Comparison of ENCODE assay signal across 8 mouse cellular contexts in genomic region chr12:112873452-112874190, GRCm38 (mm10). TPM values are rescaled to one million over a fixed set of nuclear protein-coding genes. Genes with fewer than 3 reads are reported as not detected.
DNase-seq lines count a peak whose midpoint lies in the region; ATAC-seq and TF ChIP-seq lines count a peak whose summit lies in the region.
"Had no signal": no experiment of that assay in that cellular context is flagged by ENCODE, and none has a peak within 500 bp of the region (broad histone marks: within the 10 kb centered on the region; RNA-seq: fewer than 3 reads in every experiment).

No protein-coding gene starts in this region.

- H3K4me1 ChIP-seq in MEL (ENCODE audit: control insufficient read depth in 1 of 2, insufficient read depth in 2 of 2, low read length in 2 of 2), result peaks cover 6 to 29% of the 10 kb centered on the region in 2 experiments
- H3K4me1 ChIP-seq in heart, embryonic 14.5 days (ENCODE audit: control insufficient read depth in 2 of 2, insufficient read depth in 2 of 2, low read length in 2 of 2), result peaks cover 15 to 34% of the 10 kb centered on the region in 2 experiments; a peak in 3 of 4 replicates

- no peaks in the 10 kb centered on the region for H3K27me3 ChIP-seq in MEL (ENCODE audit: control insufficient read depth in 1 of 2, insufficient read depth in 2 of 2, low read length in 2 of 2)
- peaks cover 76% of the 10 kb centered on the region for H3K27me3 ChIP-seq in heart, embryonic 14.5 days (ENCODE audit: control insufficient read depth, insufficient read depth, low read length)

- no peaks in the 10 kb centered on the region for H3K79me2 ChIP-seq in MEL (ENCODE audit: control insufficient read depth, insufficient read depth, low read length, poor library complexity)

- H3K9me3 ChIP-seq in MEL (replicated peaks; ENCODE audit: insufficient read depth, low read length), result no peaks in the 10 kb centered on the region
- H3K9me3 ChIP-seq in heart, embryonic 14.5 days (ENCODE audit: control insufficient read depth, low read length), result no peaks in the 10 kb centered on the region

- 18% methylated on average over 18 of the region's 18 CpGs for WGBS in heart, embryonic 14.5 days

- H3K9ac ChIP-seq in MEL (ENCODE audit: control insufficient read depth, low read depth, low read length, poor library complexity, severe bottlenecking), result peak overlapping the region; percentile 47
- no peak overlapping the region; the same call in 1 of the 2 replicates for H3K9ac ChIP-seq in heart, embryonic 14.5 days (ENCODE audit: low read length)

- TF ChIP-seq POLR2A in MEL (IDR thresholded peaks at IDR 0.05; ENCODE audit: control insufficient read depth in 1 of 2, insufficient read depth in 1 of 2, low read depth in 1 of 2, low read length in 2 of 2, poor library complexity in 1 of 2), result peak in 1 of 2 experiments; percentile 72; a peak in 2 of 4 replicates

- DNase-seq in CD4-positive helper T cell, adult 2 months (ENCODE audit: low read depth, low spot score), result peak; percentile 83
- DNase-seq in MEL (ENCODE audit: low read depth, low spot score), result peak; percentile 98
- DNase-seq in embryo, embryonic 11 days, result peak; percentile 80
- DNase-seq in kidney, postnatal 25 days, result peak; percentile 80 to 84
- DNase-seq in lung, postnatal 10 days, result peak; percentile 85
- DNase-seq in retina, postnatal 7 days (ENCODE audit: low read depth, low spot score), result peak; percentile 67

- peak in 1 of 3 experiments; percentile 99; a peak in 4 of 6 replicates for TF ChIP-seq CTCF in MEL (IDR thresholded peaks at IDR 0.05 in 2 of 3, conservative IDR thresholded peaks at IDR 0.05 in 1 of 3; ENCODE audit: control insufficient read depth in 1 of 3, insufficient read depth in 1 of 3, low read depth in 2 of 3, low read length in 3 of 3, poor library complexity in 1 of 3, severe bottlenecking in 1 of 3)

- TF ChIP-seq RAD21 in MEL (IDR thresholded peaks at IDR 0.05; ENCODE audit: low read depth, low read length), result peak; percentile 82

- ATAC-seq in heart, embryonic 14.5 days (ENCODE audit: insufficient number of reproducible peaks, insufficient read depth, low FRiP score, low read depth), result no peak

- H3K4me2 ChIP-seq in heart, embryonic 14.5 days (ENCODE audit: low read length), result peak overlapping the region; percentile 54

- peak; percentile 47 to 55; a peak in 3 of 4 replicates for TF ChIP-seq EP300 in MEL (IDR thresholded peaks at IDR 0.05; ENCODE audit: low read depth in 1 of 2, low read length in 2 of 2)

- peak overlapping the region in 1 of 2 experiments; percentile 20; a peak in 2 of 4 replicates for H3K4me3 ChIP-seq in MEL (ENCODE audit: control insufficient read depth in 1 of 2, insufficient read depth in 1 of 2, low read depth in 2 of 2, low read length in 2 of 2)
- H3K4me3 ChIP-seq in heart, embryonic 14.5 days (ENCODE audit: control insufficient read depth in 1 of 2, insufficient read depth in 1 of 2, low read depth in 1 of 2, low read length in 2 of 2), result peak overlapping the region in 1 of 2 experiments; percentile 22; a peak in 1 of 4 replicates

- H3K36me3 ChIP-seq in MEL (ENCODE audit: control insufficient read depth in 1 of 2, insufficient read depth in 2 of 2, low read length in 2 of 2), result peaks cover 0 to 5% of the 10 kb centered on the region in 2 experiments; a peak in 1 of 4 replicates
- no peaks in the 10 kb centered on the region for H3K36me3 ChIP-seq in heart, embryonic 14.5 days (ENCODE audit: control insufficient read depth, insufficient read depth, low read length)

- no peak overlapping the region for H3K27ac ChIP-seq in MEL (ENCODE audit: control insufficient read depth, low read depth, low read length)
- H3K27ac ChIP-seq in heart, embryonic 14.5 days (replicated peaks in 1 of 2; ENCODE audit: control insufficient read depth in 1 of 2, insufficient read depth in 1 of 2, low read depth in 2 of 2, low read length in 2 of 2), result no peak overlapping the region

TF ChIP-seq in MEL, 35 proteins besides CTCF, POLR2A, EP300 and RAD21:
- TF ChIP-seq TAL1 (IDR thresholded peaks at IDR 0.05; ENCODE audit: low read length) (no peak), RCOR1 (IDR thresholded peaks at IDR 0.05; ENCODE audit: low read depth, low read length) (peak; percentile 51; the same call in 1 of the 2 replicates), MAZ (IDR thresholded peaks at IDR 0.05; ENCODE audit: low read depth, low read length) (peak; percentile 95), MYC (IDR thresholded peaks at IDR 0.05; ENCODE audit: low read depth, low read length) (peak; percentile 97), ZC3H11A (IDR thresholded peaks at IDR 0.05; ENCODE audit: low read depth, low read length) (peak; percentile 86), MAFK (IDR thresholded peaks at IDR 0.05; ENCODE audit: borderline replicate concordance, low read depth, low read length) (no peak), ETS1 (IDR thresholded peaks at IDR 0.05; ENCODE audit: low read depth, low read length) (peak; percentile 60; the same call in 1 of the 2 replicates), POLR2AphosphoS5 (IDR thresholded peaks at IDR 0.05; ENCODE audit: borderline replicate concordance, low read depth, low read length) (no peak), NELFE (IDR thresholded peaks at IDR 0.05; ENCODE audit: low read depth, low read length) (peak; percentile 54), CHD2 (IDR thresholded peaks at IDR 0.05; ENCODE audit: low read length) (no peak; the same call in 1 of the 2 replicates), NRF1 (IDR thresholded peaks at IDR 0.05; ENCODE audit: insufficient read depth, low read depth, low read length, poor library complexity, severe bottlenecking) (peak; percentile 70), MXI1 (IDR thresholded peaks at IDR 0.05; ENCODE audit: low read depth, low read length) (peak; percentile 89), JUND (IDR thresholded peaks at IDR 0.05; ENCODE audit: low read depth, low read length) (no peak), SIN3A (IDR thresholded peaks at IDR 0.05; ENCODE audit: low read length) (peak; percentile 95), TBP (IDR thresholded peaks at IDR 0.05; ENCODE audit: low read depth, low read length) (peak; percentile 70), POLR2AphosphoS2 (IDR thresholded peaks at IDR 0.05; ENCODE audit: low read length) (no peak), KAT2A (conservative IDR thresholded peaks at IDR 0.05; ENCODE audit: low read depth, low read length) (no peak), USF2 (IDR thresholded peaks at IDR 0.05; ENCODE audit: borderline replicate concordance in 1 of 2, insufficient read depth in 1 of 2, low read depth in 1 of 2, low read length in 2 of 2) (no peak), USF1 (IDR thresholded peaks at IDR 0.05; ENCODE audit: low read depth, low read length) (0 out of 2 replicates have a peak, but pooled peaks have one; percentile 44), TCF12 (IDR thresholded peaks at IDR 0.05; ENCODE audit: low read depth, low read length) (peak; percentile 63; the same call in 1 of the 2 replicates), MAX (IDR thresholded peaks at IDR 0.05; ENCODE audit: low read length) (peak; percentile 95), ZKSCAN1 (IDR thresholded peaks at IDR 0.05; ENCODE audit: low read depth, low read length) (no peak), GATA1 (IDR thresholded peaks at IDR 0.05; ENCODE audit: low read depth, low read length) (peak; percentile 75), BHLHE40 (IDR thresholded peaks at IDR 0.05; ENCODE audit: borderline replicate concordance, low read depth, low read length) (peak; percentile 55; the same call in 1 of the 2 replicates), MYB (IDR thresholded peaks at IDR 0.05; ENCODE audit: low read depth, low read length) (peak; percentile 52), UBTF (IDR thresholded peaks at IDR 0.05; ENCODE audit: borderline replicate concordance, insufficient read depth, low read depth, low read length) (no peak), E2F4 (IDR thresholded peaks at IDR 0.05; ENCODE audit: borderline replicate concordance, low read depth, low read length) (0 out of 2 replicates have a peak, but pooled peaks have one; percentile 28), HCFC1 (IDR thresholded peaks at IDR 0.05; ENCODE audit: low read depth, low read length) (peak; percentile 79), SMC3 (IDR thresholded peaks at IDR 0.05; ENCODE audit: low read depth, low read length) (peak; percentile 99), ELF1 (IDR thresholded peaks at IDR 0.05; ENCODE audit: low read depth, low read length) (peak; percentile 96), ZNF384 (IDR thresholded peaks at IDR 0.05; ENCODE audit: low read depth, low read length) (peak; percentile 58), MEF2A (IDR thresholded peaks at IDR 0.05; ENCODE audit: extremely low read depth, insufficient replicate concordance, low read depth, low read length, poor library complexity, severe bottlenecking) (peak; percentile 42; the same call in 1 of the 2 replicates), CHD1 (IDR thresholded peaks at IDR 0.05; ENCODE audit: low read depth, low read length) (no peak), GABPA (IDR thresholded peaks at IDR 0.05; ENCODE audit: low read depth, low read length) (peak; percentile 61; the same call in 1 of the 2 replicates), ZMIZ1 (IDR thresholded peaks at IDR 0.05; ENCODE audit: low read depth, low read length) (peak; percentile 60; the same call in 1 of the 2 replicates)

RNA-seq across cellular contexts. Expression of gene Gpr132, which starts 5.6 kb away (rescaled TPM):
- 6.5 and 6.8 TPM in 2 replicates for total RNA-seq in MEL (2012; rRNA removed)
- 1 to 10 TPM in 1 of 2 experiments, not detected in 1; 5.4 TPM for polyA plus RNA-seq in MEL (2012; ENCODE audit: insufficient read depth in 1 of 2, insufficient read length in 2 of 2, low read depth in 1 of 2, low replicate concordance in 2 of 2, missing spikeins in 1 of 2)
- polyA plus RNA-seq in heart, embryonic 14.5 days (2014; fragmentation: Nextera tagmentation; extraction: Ambion mirVana), result 0.08 and 0.15 TPM in 2 replicates
- total RNA-seq: layer of hippocampus, postnatal 36 days had no signal

RNA-seq across cellular contexts. Expression of gene Cdca4, which starts 44.4 kb away (rescaled TPM):
- total RNA-seq in MEL (2012; rRNA removed), result 245 and 279 TPM in 2 replicates
- 100 to 1,000 TPM in 1 of 2 experiments, not detected in 1; 274 TPM for polyA plus RNA-seq in MEL (2012; ENCODE audit: insufficient read depth in 1 of 2, insufficient read length in 2 of 2, low read depth in 1 of 2, low replicate concordance in 2 of 2, missing spikeins in 1 of 2)
- 40.4 and 42.0 TPM in 2 replicates for polyA plus RNA-seq in heart, embryonic 14.5 days (2014; fragmentation: Nextera tagmentation; extraction: Ambion mirVana)

RNA-seq across cellular contexts. Expression of gene Jag2, which starts 56.0 kb away (rescaled TPM):
- total RNA-seq in MEL (2012; rRNA removed), result 0.75 and 1.0 TPM in 2 replicates
- polyA plus RNA-seq in MEL (2012; ENCODE audit: insufficient read depth in 1 of 2, insufficient read length in 2 of 2, low read depth in 1 of 2, low replicate concordance in 2 of 2, missing spikeins in 1 of 2), result 1 to 10 TPM in 1 of 2 experiments, not detected in 1; 3.9 TPM
- polyA plus RNA-seq in heart, embryonic 14.5 days (2014; fragmentation: Nextera tagmentation; extraction: Ambion mirVana), result 3.4 and 4.7 TPM in 2 replicates
